Mouse (Mus musculus): ENCODE measurements at regions not wholly inside any gene's neighbourhood (a gene's known extent, or its start where the extent isn't known, plus 50 kb on each side); places are given as distances from the start of the nearest gene placed in this dataset.

GRCm38 (mm10) chr4:153832151-153832550, 124.9 kb upstream of the A430005L14Rik start:
- Histone ChIP-seq H3K27ac (ENCODE audit: low read depth, low read length) (no peak overlapping the region), H3K4me1 (replicated peaks; ENCODE audit: control insufficient read depth, insufficient read depth, low read length) (no peaks in the 10 kb centered on the region), H3K9ac (ENCODE audit: low read depth, low read length) (no peak overlapping the region), H3K36me3 (ENCODE audit: control insufficient read depth, insufficient read depth, low read length) (no peaks in the 10 kb centered on the region), H3K4me2 (replicated peaks; ENCODE audit: low read depth, low read length) (no peak overlapping the region), H3K4me3 (ENCODE audit: low read depth, low read length) (no peak overlapping the region), H3K9me3 (ENCODE audit: control insufficient read depth, low read length) (no peaks in the 10 kb centered on the region), H3K27me3 (ENCODE audit: control insufficient read depth, insufficient read depth, low read length) (no peaks in the 10 kb centered on the region)
- no peak for DNase-seq (ENCODE audit: low spot score)
- 88% methylated on average over 2 of the region's 2 CpGs for WGBS
- no peak for ATAC-seq (ENCODE audit: low FRiP score)

DNA sequence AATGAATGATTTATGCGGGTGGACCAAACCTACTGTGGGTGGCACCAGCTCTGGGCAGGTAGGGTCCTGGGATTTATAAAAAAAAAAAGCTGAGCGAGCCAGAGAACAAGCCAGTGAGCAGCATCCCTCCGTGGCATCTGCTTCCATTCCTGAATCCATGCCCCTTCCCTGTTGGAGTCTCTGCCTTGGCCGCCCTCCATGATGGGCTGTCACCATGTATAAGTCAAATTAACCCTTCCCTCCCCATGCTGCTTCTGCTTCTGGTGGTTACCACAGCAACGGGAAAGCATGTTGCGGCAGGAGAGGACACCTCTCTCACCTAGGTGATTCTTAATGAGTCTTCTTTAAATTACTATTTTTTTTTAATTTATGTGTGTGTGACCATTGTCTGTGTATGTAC, 112.3 kb upstream of the A430005L14Rik start:
- H3K9ac ChIP-seq (ENCODE audit: low read depth, low read length): no peak overlapping the region
- H3K27me3 ChIP-seq (ENCODE audit: control insufficient read depth, insufficient read depth, low read length): no peaks in the 10 kb centered on the region
- H3K4me1 ChIP-seq (replicated peaks; ENCODE audit: control insufficient read depth, insufficient read depth, low read length): no peaks in the 10 kb centered on the region
- WGBS: 78% methylated on average over 6 of the region's 6 CpGs
- DNase-seq (ENCODE audit: low spot score) (no peak), ATAC-seq (ENCODE audit: low FRiP score) (no peak)
- no peaks in the 10 kb centered on the region for H3K36me3 ChIP-seq (ENCODE audit: control insufficient read depth, insufficient read depth, low read length)
- H3K4me2 ChIP-seq (replicated peaks; ENCODE audit: low read depth, low read length): no peak overlapping the region
- no peaks in the 10 kb centered on the region for H3K9me3 ChIP-seq (ENCODE audit: control insufficient read depth, low read length)
- H3K4me3 ChIP-seq (ENCODE audit: low read depth, low read length): no peak overlapping the region
- no peak overlapping the region for H3K27ac ChIP-seq (ENCODE audit: low read depth, low read length)

DNA sequence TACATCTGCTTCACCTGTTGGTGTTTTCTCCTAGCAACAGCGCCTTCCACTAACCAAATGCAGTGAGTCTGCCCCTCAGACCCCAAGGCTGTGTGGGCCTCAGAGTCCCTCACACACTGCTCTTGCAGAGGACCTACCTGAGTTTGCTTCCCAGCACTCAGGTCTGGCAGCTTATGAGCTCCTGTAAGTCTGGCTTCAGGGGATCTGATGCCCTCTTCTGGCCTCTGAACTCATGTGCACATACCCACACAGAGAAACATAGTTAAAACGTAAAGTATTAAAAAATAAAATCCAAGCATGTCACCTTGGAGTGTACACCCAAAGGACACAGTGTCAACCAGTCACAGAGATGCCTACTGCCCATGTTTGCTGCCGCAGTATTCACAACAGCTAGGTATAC, 108.8 kb upstream of the A430005L14Rik start:
- H3K4me2 ChIP-seq (replicated peaks; ENCODE audit: low read depth, low read length): no peak overlapping the region
- no peak overlapping the region for H3K4me3 ChIP-seq (ENCODE audit: low read depth, low read length)
- H3K27ac ChIP-seq (ENCODE audit: low read depth, low read length): no peak overlapping the region
- H3K4me1 ChIP-seq (replicated peaks; ENCODE audit: control insufficient read depth, insufficient read depth, low read length): no peaks in the 10 kb centered on the region
- ATAC-seq (ENCODE audit: low FRiP score) (no peak), DNase-seq (ENCODE audit: low spot score) (no peak)
- no peak overlapping the region for H3K9ac ChIP-seq (ENCODE audit: low read depth, low read length)
- no peaks in the 10 kb centered on the region for H3K9me3 ChIP-seq (ENCODE audit: control insufficient read depth, low read length)
- WGBS: 69% methylated on average over 3 of the region's 3 CpGs
- no peaks in the 10 kb centered on the region for H3K36me3 ChIP-seq (ENCODE audit: control insufficient read depth, insufficient read depth, low read length)
- H3K27me3 ChIP-seq (ENCODE audit: control insufficient read depth, insufficient read depth, low read length): no peaks in the 10 kb centered on the region

- H3K36me3 ChIP-seq (ENCODE audit: control insufficient read depth, insufficient read depth, low read length): no peaks in the 10 kb centered on the region
- H3K4me3 ChIP-seq (ENCODE audit: low read depth, low read length): no peak overlapping the region
- H3K9ac ChIP-seq (ENCODE audit: low read depth, low read length): no peak overlapping the region
- no peak for ATAC-seq (ENCODE audit: low FRiP score)
- H3K4me1 ChIP-seq (replicated peaks; ENCODE audit: control insufficient read depth, insufficient read depth, low read length): no peaks in the 10 kb centered on the region
- H3K9me3 ChIP-seq (ENCODE audit: control insufficient read depth, low read length): no peaks in the 10 kb centered on the region
- H3K27me3 ChIP-seq (ENCODE audit: control insufficient read depth, insufficient read depth, low read length): no peaks in the 10 kb centered on the region
- H3K27ac ChIP-seq (ENCODE audit: low read depth, low read length): no peak overlapping the region
- 66% methylated on average over 11 of the region's 11 CpGs for whole genome bisulfite sequencing
- DNase-seq (ENCODE audit: low spot score): no peak
- H3K4me2 ChIP-seq (replicated peaks; ENCODE audit: low read depth, low read length): no peak overlapping the region
These were observed 106.9 kb upstream of the A430005L14Rik start for GRCm38 (mm10) chr4:153850186-153850585.

GRCm38 (mm10) chr4:153854084-153854747, 102.8 kb upstream of the A430005L14Rik start:
- H3K27me3 ChIP-seq (ENCODE audit: control insufficient read depth, insufficient read depth, low read length): no peaks in the 10 kb centered on the region
- no peak overlapping the region for H3K4me2 ChIP-seq (replicated peaks; ENCODE audit: low read depth, low read length)
- H3K9ac ChIP-seq (ENCODE audit: low read depth, low read length): no peak overlapping the region
- peak; percentile 18 for DNase-seq (ENCODE audit: low spot score)
- no peaks in the 10 kb centered on the region for H3K4me1 ChIP-seq (replicated peaks; ENCODE audit: control insufficient read depth, insufficient read depth, low read length)
- H3K9me3 ChIP-seq (ENCODE audit: control insufficient read depth, low read length): no peaks in the 10 kb centered on the region
- WGBS: 56% methylated on average over 9 of the region's 9 CpGs
- H3K4me3 ChIP-seq (ENCODE audit: low read depth, low read length): no peak overlapping the region
- H3K36me3 ChIP-seq (ENCODE audit: control insufficient read depth, insufficient read depth, low read length): no peaks in the 10 kb centered on the region
- ATAC-seq (ENCODE audit: low FRiP score): peak; percentile 54
- peak overlapping the region; percentile 58; the same call in 1 of the 2 replicates for H3K27ac ChIP-seq (ENCODE audit: low read depth, low read length)

DNA sequence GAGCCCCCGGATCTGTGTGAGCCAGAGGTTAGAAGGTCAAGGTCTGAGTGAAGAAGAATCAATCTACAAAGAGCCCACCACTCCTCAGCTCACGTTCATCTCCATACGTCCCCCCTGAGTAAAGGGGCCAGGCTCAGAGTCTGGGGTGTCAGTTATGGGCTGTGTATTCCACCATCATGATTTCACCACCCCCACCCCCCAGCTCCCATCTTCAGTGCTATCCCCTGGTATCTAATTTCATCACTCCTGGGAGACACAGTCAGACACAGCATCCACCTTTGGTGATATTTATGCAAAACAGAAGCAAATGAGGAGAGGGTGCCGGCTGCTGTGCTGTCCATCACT, 102.3 kb upstream of the A430005L14Rik start:
- no peaks in the 10 kb centered on the region for H3K9me3 ChIP-seq (ENCODE audit: control insufficient read depth, low read length)
- H3K27me3 ChIP-seq (ENCODE audit: control insufficient read depth, insufficient read depth, low read length): no peaks in the 10 kb centered on the region
- no peaks in the 10 kb centered on the region for H3K4me1 ChIP-seq (replicated peaks; ENCODE audit: control insufficient read depth, insufficient read depth, low read length)
- WGBS: 44% methylated on average over 4 of the region's 4 CpGs
- no peak for DNase-seq (ENCODE audit: low spot score)
- H3K9ac ChIP-seq (ENCODE audit: low read depth, low read length): no peak overlapping the region
- no peak overlapping the region for H3K4me2 ChIP-seq (replicated peaks; ENCODE audit: low read depth, low read length)
- peak; percentile 19; the same call in 1 of the 2 replicates for ATAC-seq (ENCODE audit: low FRiP score)
- no peaks in the 10 kb centered on the region for H3K36me3 ChIP-seq (ENCODE audit: control insufficient read depth, insufficient read depth, low read length)
- no peak overlapping the region for H3K4me3 ChIP-seq (ENCODE audit: low read depth, low read length)
- no peak overlapping the region for H3K27ac ChIP-seq (ENCODE audit: low read depth, low read length)

DNA sequence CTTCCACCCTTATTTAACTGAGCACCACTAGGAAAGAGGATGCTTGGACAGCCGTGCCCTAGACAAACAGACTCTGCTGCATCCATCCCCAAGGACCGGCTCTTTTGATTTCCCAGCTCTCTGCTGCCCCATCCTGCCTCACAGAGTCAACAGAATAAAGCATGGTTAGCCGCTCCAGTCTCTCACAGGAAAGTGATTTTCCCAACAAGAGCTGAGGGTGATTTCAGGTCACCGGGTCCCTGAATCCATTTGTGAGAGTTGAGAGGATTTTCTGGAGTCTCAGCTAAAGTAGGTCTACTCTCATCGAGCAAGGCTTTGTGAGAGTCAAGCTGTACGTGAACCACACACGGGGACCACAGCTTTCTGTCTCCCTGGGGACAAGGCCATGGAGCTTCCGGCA, 95.6 kb upstream of the A430005L14Rik start:
- Histone ChIP-seq H3K27me3 (ENCODE audit: control insufficient read depth, insufficient read depth, low read length) (no peaks in the 10 kb centered on the region), H3K9me3 (ENCODE audit: control insufficient read depth, low read length) (no peaks in the 10 kb centered on the region), H3K9ac (ENCODE audit: low read depth, low read length) (no peak overlapping the region), H3K4me1 (replicated peaks; ENCODE audit: control insufficient read depth, insufficient read depth, low read length) (no peaks in the 10 kb centered on the region), H3K27ac (ENCODE audit: low read depth, low read length) (no peak overlapping the region), H3K4me3 (ENCODE audit: low read depth, low read length) (no peak overlapping the region), H3K4me2 (replicated peaks; ENCODE audit: low read depth, low read length) (no peak overlapping the region), H3K36me3 (ENCODE audit: control insufficient read depth, insufficient read depth, low read length) (no peaks in the 10 kb centered on the region)
- WGBS: 57% methylated on average over 8 of the region's 8 CpGs
- ATAC-seq (ENCODE audit: low FRiP score): no peak
- no peak for DNase-seq (ENCODE audit: low spot score)

DNA sequence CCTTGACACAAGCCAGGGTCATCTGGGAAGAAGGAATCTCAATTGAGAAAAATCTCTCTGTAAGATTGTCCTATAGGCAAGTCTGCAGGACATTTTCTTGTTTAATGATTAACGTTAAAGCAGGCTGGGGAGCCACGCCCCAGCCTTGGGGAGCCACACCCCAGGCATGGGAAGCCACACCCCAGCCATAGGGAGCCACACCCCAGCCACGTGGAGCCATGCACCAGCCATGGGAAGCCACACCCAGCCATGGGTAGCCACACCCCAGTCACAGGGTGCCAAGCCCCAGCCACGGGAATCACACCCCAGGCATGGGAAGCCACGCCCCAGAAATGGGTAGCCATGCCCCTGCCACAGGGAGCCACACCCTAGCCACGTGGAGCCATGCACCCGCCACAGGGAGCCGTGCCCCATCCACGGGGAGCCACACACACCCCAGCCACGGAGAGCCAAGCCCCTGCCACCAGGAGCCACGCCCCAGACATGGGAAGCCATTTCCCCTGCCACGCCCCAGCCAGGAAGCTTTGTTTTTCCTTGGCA, 94.8 kb upstream of the A430005L14Rik start:
- Histone ChIP-seq H3K27me3 (ENCODE audit: control insufficient read depth, insufficient read depth, low read length) (no peaks in the 10 kb centered on the region), H3K4me2 (replicated peaks; ENCODE audit: low read depth, low read length) (no peak overlapping the region), H3K36me3 (ENCODE audit: control insufficient read depth, insufficient read depth, low read length) (no peaks in the 10 kb centered on the region), H3K9ac (ENCODE audit: low read depth, low read length) (no peak overlapping the region), H3K9me3 (ENCODE audit: control insufficient read depth, low read length) (no peaks in the 10 kb centered on the region), H3K4me3 (ENCODE audit: low read depth, low read length) (no peak overlapping the region), H3K27ac (ENCODE audit: low read depth, low read length) (no peak overlapping the region), H3K4me1 (replicated peaks; ENCODE audit: control insufficient read depth, insufficient read depth, low read length) (no peaks in the 10 kb centered on the region)
- ATAC-seq (ENCODE audit: low FRiP score): no peak
- WGBS: 86% methylated on average over 11 of the region's 12 CpGs
- no peak for DNase-seq (ENCODE audit: low spot score)

DNA sequence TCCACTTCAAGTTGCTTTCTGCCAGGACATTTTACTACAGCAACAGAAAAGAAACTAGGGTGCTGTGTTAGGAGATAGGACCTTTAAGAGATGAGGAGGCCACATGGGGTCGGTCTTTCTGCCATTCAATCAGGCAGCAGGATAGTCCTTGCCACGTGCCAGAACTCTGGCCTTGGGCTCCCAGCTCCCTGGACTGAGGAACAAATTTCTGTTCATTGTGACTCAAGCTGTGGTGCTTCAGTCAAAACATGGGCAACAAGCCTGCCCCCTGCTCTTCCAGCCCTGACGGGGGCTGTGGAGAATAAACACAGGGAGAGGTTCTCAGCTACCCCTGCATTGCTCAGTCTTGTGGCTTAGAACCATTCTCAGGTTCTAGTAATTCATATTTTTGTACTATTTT, 84.7 kb upstream of the A430005L14Rik start:
- H3K9me3 ChIP-seq (ENCODE audit: control insufficient read depth, low read length): no peaks in the 10 kb centered on the region
- H3K27ac ChIP-seq (ENCODE audit: low read depth, low read length): no peak overlapping the region
- H3K4me3 ChIP-seq (ENCODE audit: low read depth, low read length): no peak overlapping the region
- DNase-seq (ENCODE audit: low spot score): no peak
- WGBS: 87% methylated on average over 3 of the region's 3 CpGs
- H3K4me1 ChIP-seq (replicated peaks; ENCODE audit: control insufficient read depth, insufficient read depth, low read length): no peaks in the 10 kb centered on the region
- H3K9ac ChIP-seq (ENCODE audit: low read depth, low read length): no peak overlapping the region
- H3K4me2 ChIP-seq (replicated peaks; ENCODE audit: low read depth, low read length): no peak overlapping the region
- no peaks in the 10 kb centered on the region for H3K36me3 ChIP-seq (ENCODE audit: control insufficient read depth, insufficient read depth, low read length)
- H3K27me3 ChIP-seq (ENCODE audit: control insufficient read depth, insufficient read depth, low read length): no peaks in the 10 kb centered on the region
- ATAC-seq (ENCODE audit: low FRiP score): no peak

Data from hindbrain, embryonic 11.5 days (tissue).